Mouse (Mus musculus): ENCODE results near the gene Cym. TPM values are rescaled to one million over a fixed set of nuclear protein-coding genes. Genes with fewer than 3 reads are reported as not detected.

Gene Cym
- total RNA-seq, 2 experiments from 2014 or later = not detected

DNA sequence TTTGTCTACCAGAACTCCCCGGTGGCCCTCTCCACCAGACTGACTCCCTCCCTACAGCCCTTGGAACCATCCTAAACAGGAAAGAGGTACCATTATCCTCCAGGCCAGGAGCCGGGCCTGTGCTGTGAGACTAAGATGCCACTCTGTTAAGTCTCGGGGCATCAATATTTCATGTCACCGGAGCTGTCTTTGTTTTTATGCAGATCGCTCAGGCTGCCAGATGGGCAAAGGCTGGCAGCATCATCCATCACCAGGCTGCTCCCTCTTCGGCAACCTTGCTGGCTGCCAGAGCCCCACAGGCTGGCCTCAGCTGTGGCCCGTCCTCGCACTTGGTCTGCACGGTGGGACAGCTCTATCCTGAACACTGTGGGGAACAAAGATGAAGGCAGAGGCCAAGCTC lies 45.0 kb downstream of the Cym start:
- ATAC-seq (replicated peaks; ENCODE audit: low FRiP score, poor library complexity, severe bottlenecking) = no peak

DNA sequence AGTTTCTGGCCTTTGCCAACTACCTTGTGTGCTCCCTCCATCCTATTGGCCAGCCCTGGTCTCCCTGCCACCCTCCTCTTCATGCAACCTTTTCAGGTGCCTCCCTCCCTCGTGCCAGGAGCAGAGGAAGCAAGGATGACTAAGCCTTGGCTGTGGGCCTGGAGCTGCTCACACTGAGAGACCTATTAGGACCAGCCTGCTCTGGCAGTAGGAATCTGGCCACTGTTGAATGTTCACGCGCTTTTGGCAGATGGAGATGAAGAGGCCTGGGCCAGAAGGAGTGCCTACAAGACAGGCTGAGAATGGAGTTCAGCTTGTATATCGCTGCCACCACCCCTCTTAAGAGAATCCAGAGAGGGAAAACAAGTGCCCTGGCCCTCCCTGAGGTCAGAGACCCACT lies 46.0 kb downstream of the Cym start:
- no peak for ATAC-seq (replicated peaks; ENCODE audit: low FRiP score, poor library complexity, severe bottlenecking)

DNA sequence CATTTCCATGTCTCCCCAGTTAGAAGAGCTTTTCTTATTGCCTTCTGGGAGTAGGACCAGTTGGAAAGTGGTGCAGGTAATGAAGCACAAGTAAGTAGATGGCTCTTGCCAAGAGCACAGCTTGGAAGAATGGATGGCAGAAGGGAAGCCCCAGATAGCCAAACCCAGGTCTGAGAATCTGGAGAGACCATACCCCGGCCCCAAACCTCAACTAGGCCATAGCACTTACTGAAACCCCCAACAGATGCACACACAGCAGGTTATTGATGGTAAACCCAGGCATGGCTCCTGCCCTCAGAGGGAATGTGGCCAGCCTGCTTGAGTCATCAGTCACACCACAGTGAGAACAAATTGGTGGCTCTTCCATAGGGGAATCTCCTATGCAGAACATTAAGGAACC lies 49.0 kb downstream of the Cym start:
- no peak for ATAC-seq (replicated peaks; ENCODE audit: low FRiP score, poor library complexity, severe bottlenecking)

DNA sequence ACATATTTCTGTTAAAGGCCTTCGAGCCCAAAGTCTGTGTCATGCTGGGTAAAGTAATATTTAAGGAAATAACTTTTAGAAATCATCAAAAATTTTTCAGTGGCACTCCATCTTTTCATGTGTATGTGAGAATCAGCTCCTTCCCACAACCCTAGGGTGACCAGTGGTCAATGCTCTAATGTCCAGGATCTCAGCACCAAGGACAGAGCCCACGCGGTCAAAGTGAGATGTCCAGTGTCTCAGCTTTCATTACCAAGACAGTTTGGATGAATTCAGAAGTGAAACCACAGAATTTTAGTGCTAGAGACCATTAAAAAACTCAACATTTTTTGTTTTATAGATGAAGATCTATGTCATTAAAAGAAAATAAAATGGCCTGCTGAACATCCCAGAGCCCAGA lies 49.6 kb downstream of the Cym start:
- ATAC-seq (replicated peaks; ENCODE audit: low FRiP score, poor library complexity, severe bottlenecking) = no peak

DNA sequence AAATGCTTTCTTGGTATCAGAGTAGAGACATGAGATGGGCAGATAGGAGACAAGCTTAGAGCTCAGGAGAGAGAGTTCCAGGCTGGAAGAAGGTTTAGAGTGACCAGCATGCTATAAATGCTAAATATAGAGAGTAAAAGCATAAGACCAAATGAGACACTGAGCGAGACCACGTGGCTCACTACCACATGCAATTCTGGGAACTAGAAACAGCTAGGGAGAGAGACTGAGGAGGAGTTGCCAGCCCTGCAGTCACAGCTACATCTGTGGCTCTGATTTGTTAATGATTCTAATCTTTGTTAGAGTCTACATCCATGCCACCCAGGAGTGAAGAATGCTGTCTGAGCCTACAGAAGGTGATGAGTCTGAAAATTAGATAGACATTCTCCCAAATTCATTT lies 52.0 kb downstream of the Cym start:
- ATAC-seq (replicated peaks; ENCODE audit: low FRiP score, poor library complexity, severe bottlenecking) = no peak

DNA sequence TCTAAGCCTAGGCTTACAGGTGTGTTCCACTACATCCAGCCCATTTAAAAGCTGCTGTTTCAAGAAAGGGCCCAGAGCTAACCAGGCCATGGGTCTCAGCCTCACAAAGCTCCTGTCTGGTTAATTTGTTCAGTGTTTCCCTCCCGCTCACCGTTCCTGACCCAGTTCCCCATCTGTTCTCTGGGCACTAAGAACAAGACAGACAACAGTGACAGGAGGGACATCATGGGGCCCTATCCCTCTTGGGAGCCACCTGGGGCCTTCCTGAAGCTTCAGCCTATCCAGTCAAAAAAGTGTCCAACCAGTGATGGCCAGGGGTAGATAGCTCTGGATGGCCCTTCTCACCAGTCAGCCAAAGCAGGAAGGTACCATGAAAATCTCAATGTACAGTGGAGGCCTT lies 58.8 kb downstream of the Cym start:
- ATAC-seq (replicated peaks; ENCODE audit: low FRiP score, poor library complexity, severe bottlenecking) = no peak

Other genes with a start within 250 kb of the Cym start
- gene Kcna3, start 185.6 kb downstream of the Cym start, total RNA-seq (2015; ENCODE audit: low replicate concordance) = 7.5 TPM in 1 of 2 replicates, not detected in the other
- not detected in 2 replicates for gene Kcna3, start 185.6 kb downstream of the Cym start, total RNA-seq (2017; ENCODE audit: low replicate concordance)
- 2.1 and 2.5 TPM in 2 replicates for gene Kcna2, start 120.6 kb downstream of the Cym start, total RNA-seq (2015; ENCODE audit: low replicate concordance)
- gene Kcna2, start 120.6 kb downstream of the Cym start, total RNA-seq (2017; ENCODE audit: low replicate concordance) = 0.61 and 1.5 TPM in 2 replicates
- not detected in 2 replicates for gene Kcna10, start 38.7 kb downstream of the Cym start, total RNA-seq (2015; ENCODE audit: low replicate concordance)
- gene Kcna10, start 38.7 kb downstream of the Cym start, total RNA-seq (2017; ENCODE audit: low replicate concordance) = not detected in 2 replicates
- not detected in 2 replicates for gene A630076J17Rik, start 8.9 kb upstream of the Cym start, total RNA-seq (2015; ENCODE audit: low replicate concordance)
- not detected in 2 replicates for gene A630076J17Rik, start 8.9 kb upstream of the Cym start, total RNA-seq (2017; ENCODE audit: low replicate concordance)
- gene Prok1, start 18.0 kb upstream of the Cym start, total RNA-seq (2015; ENCODE audit: low replicate concordance) = not detected in 2 replicates
- not detected in 2 replicates for gene Prok1, start 18.0 kb upstream of the Cym start, total RNA-seq (2017; ENCODE audit: low replicate concordance)
- gene Lamtor5, start 57.1 kb upstream of the Cym start, total RNA-seq (2015; ENCODE audit: low replicate concordance) = 57.0 and 58.4 TPM in 2 replicates
- gene Lamtor5, start 57.1 kb upstream of the Cym start, total RNA-seq (2017; ENCODE audit: low replicate concordance) = 10.3 and 20.0 TPM in 2 replicates
- 1.4 TPM in 1 of 2 replicates, not detected in the other for gene Slc16a4, start 69.5 kb upstream of the Cym start, total RNA-seq (2015; ENCODE audit: low replicate concordance)
- 2.1 TPM in 1 of 2 replicates, not detected in the other for gene Slc16a4, start 69.5 kb upstream of the Cym start, total RNA-seq (2017; ENCODE audit: low replicate concordance)
- 129 and 143 TPM in 2 replicates for gene Rbm15, start 111.9 kb upstream of the Cym start, total RNA-seq (2015; ENCODE audit: low replicate concordance)
- gene Rbm15, start 111.9 kb upstream of the Cym start, total RNA-seq (2017; ENCODE audit: low replicate concordance) = 125 and 143 TPM in 2 replicates
- gene Kcnc4, start 237.8 kb upstream of the Cym start, total RNA-seq (2015; ENCODE audit: low replicate concordance) = not detected in 2 replicates
- not detected in 2 replicates for gene Kcnc4, start 237.8 kb upstream of the Cym start, total RNA-seq (2017; ENCODE audit: low replicate concordance)